Mouse (Mus musculus) MEL (cell line): ENCODE results near the gene Gm20388. TPM values are rescaled to one million over a fixed set of nuclear protein-coding genes. Genes with fewer than 3 reads are reported as not detected.
A peak's percentile ranks its signal among the peaks of the same experiment; 100 is the strongest.

Source experiments
- DNase-seq: peaks from one replicate; pipeline ENCODE4 v3.0.0; 2011; ENCODE audit warnings: low read depth, low spot score
- H3K27ac ChIP-seq: 2 replicates; pipeline ENCODE4 v1.5.1; 2012; ENCODE audit warnings: low read depth, mild to moderate bottlenecking, control low read depth, low read length, moderate library complexity; ENCODE audit not compliant: control insufficient read depth
- H3K27me3 ChIP-seq, 2 experiments: fragments of 150-350 bp in 1 of 2; sonication (generic) in 1 of 2; 2 replicates each; pipeline ENCODE4 v1.6.1; 2012; ENCODE audit warnings: low read length in 2 of 2, mild to moderate bottlenecking in 2 of 2, improper control_type of control experiment in 1 of 2, moderate library complexity in 1 of 2; ENCODE audit not compliant: insufficient read depth in 2 of 2, control insufficient read depth in 1 of 2
- H3K36me3 ChIP-seq, 2 experiments: 2 replicates each; pipeline ENCODE4 v1.6.1; 2012 to 2014; ENCODE audit warnings: low read length in 2 of 2, improper control_type of control experiment in 1 of 2, inconsistent platforms in 1 of 2, mild to moderate bottlenecking in 1 of 2; ENCODE audit not compliant: insufficient read depth in 2 of 2, control insufficient read depth in 1 of 2
- H3K4me1 ChIP-seq, 2 experiments: fragments of 150-350 bp in 1 of 2; sonication (generic) in 1 of 2; 2 replicates each; pipeline ENCODE4 v1.6.1; 2012; ENCODE audit warnings: low read length in 2 of 2, improper control_type of control experiment in 1 of 2, mild to moderate bottlenecking in 1 of 2; ENCODE audit not compliant: insufficient read depth in 2 of 2, control insufficient read depth in 1 of 2
- H3K4me3 ChIP-seq, 2 experiments: fragments of 150-350 bp in 1 of 2; sonication (generic) in 1 of 2; 2 replicates each; pipeline ENCODE4 v1.5.1; 2012; ENCODE audit warnings: low read depth in 2 of 2, low read length in 2 of 2, mild to moderate bottlenecking in 2 of 2, moderate library complexity in 2 of 2, control low read depth in 1 of 2, improper control_type of control experiment in 1 of 2; ENCODE audit not compliant: control insufficient read depth in 1 of 2, insufficient read depth in 1 of 2
- H3K79me2 ChIP-seq: 2 replicates; pipeline ENCODE4 v1.6.1; 2012; ENCODE audit warnings: mild to moderate bottlenecking, low read length, moderate library complexity; ENCODE audit not compliant: control insufficient read depth, poor library complexity, insufficient read depth
- H3K9ac ChIP-seq: 2 replicates; pipeline ENCODE4 v1.6.1; 2012; ENCODE audit warnings: low read depth, mild to moderate bottlenecking, control low read depth, low read length, moderate library complexity; ENCODE audit not compliant: control insufficient read depth, poor library complexity, severe bottlenecking
- H3K9me3 ChIP-seq: fragments of 150-350 bp; sonication (generic); replicated peaks from 2 replicates; pipeline ENCODE4 v1.6.1; 2012; ENCODE audit warnings: mild to moderate bottlenecking, low read length, improper control_type of control experiment, moderate library complexity; ENCODE audit not compliant: insufficient read depth
- CHD1 ChIP-seq: IDR thresholded peaks from 2 replicates; pipeline ENCODE4 v1.6.1; 2012; ENCODE audit warnings: low read depth, mild to moderate bottlenecking, inconsistent platforms, low read length, improper control_type of control experiment
- CTCF ChIP-seq, 3 experiments: IDR thresholded peaks in 2 of 3; conservative IDR thresholded peaks in 1 of 3; 2 replicates each; pipeline ENCODE4 v1.5.1; 2011 to 2012; ENCODE audit warnings: low read length in 3 of 3, low read depth in 2 of 3, mild to moderate bottlenecking in 2 of 3, improper control_type of control experiment in 1 of 3, inconsistent platforms in 1 of 3, mixed read lengths in 1 of 3, moderate library complexity in 1 of 3; ENCODE audit not compliant: control insufficient read depth in 1 of 3, insufficient read depth in 1 of 3, poor library complexity in 1 of 3, severe bottlenecking in 1 of 3
- E2F4 ChIP-seq: IDR thresholded peaks from 2 replicates; pipeline ENCODE4 v1.6.1; 2011; ENCODE audit warnings: low read depth, low read length, improper control_type of control experiment, borderline replicate concordance
- EP300 ChIP-seq, 2 experiments: IDR thresholded peaks; 2 replicates each; pipeline ENCODE4 v1.6.1; 2011; ENCODE audit warnings: improper control_type of control experiment in 2 of 2, low read length in 2 of 2, low read depth in 1 of 2, mild to moderate bottlenecking in 1 of 2
- ETS1 ChIP-seq: IDR thresholded peaks from 2 replicates; pipeline ENCODE4 v1.6.1; 2012; ENCODE audit warnings: low read depth, mild to moderate bottlenecking, inconsistent platforms, low read length, improper control_type of control experiment, moderate library complexity
- GABPA ChIP-seq: IDR thresholded peaks from 2 replicates; pipeline ENCODE4 v1.6.1; 2012; ENCODE audit warnings: low read depth, mild to moderate bottlenecking, inconsistent platforms, low read length, improper control_type of control experiment, moderate library complexity
- GATA1 ChIP-seq: IDR thresholded peaks from 2 replicates; pipeline ENCODE4 v1.6.1; 2011; ENCODE audit warnings: low read depth, low read length, improper control_type of control experiment
- HCFC1 ChIP-seq: IDR thresholded peaks from 2 replicates; pipeline ENCODE4 v1.6.1; 2012; ENCODE audit warnings: low read depth, mild to moderate bottlenecking, inconsistent platforms, low read length, improper control_type of control experiment, moderate library complexity
- MXI1 ChIP-seq: IDR thresholded peaks from 2 replicates; pipeline ENCODE4 v1.6.1; 2011; ENCODE audit warnings: mild to moderate bottlenecking, low read depth, low read length, improper control_type of control experiment
- MYB ChIP-seq: IDR thresholded peaks from 2 replicates; pipeline ENCODE4 v1.6.1; 2011; ENCODE audit warnings: mild to moderate bottlenecking, low read depth, low read length, improper control_type of control experiment
- MYC ChIP-seq: IDR thresholded peaks from 2 replicates; pipeline ENCODE4 v1.6.1; 2011; ENCODE audit warnings: low read depth, mild to moderate bottlenecking, low read length, improper control_type of control experiment, moderate library complexity
- NELFE ChIP-seq: IDR thresholded peaks from 2 replicates; pipeline ENCODE4 v1.6.1; 2011; ENCODE audit warnings: low read depth, low read length, improper control_type of control experiment
- POLR2A ChIP-seq, 2 experiments: IDR thresholded peaks; 2 replicates each; pipeline ENCODE4 v1.6.1; 2011 to 2012; ENCODE audit warnings: low read length in 2 of 2, mild to moderate bottlenecking in 2 of 2, control low read depth in 1 of 2, improper control_type of control experiment in 1 of 2, low read depth in 1 of 2, moderate library complexity in 1 of 2; ENCODE audit not compliant: control insufficient read depth in 1 of 2, insufficient read depth in 1 of 2, poor library complexity in 1 of 2
- POLR2AphosphoS2 ChIP-seq: IDR thresholded peaks from 2 replicates; pipeline ENCODE4 v1.6.1; 2011; ENCODE audit warnings: low read length, improper control_type of control experiment
- POLR2AphosphoS5 ChIP-seq: IDR thresholded peaks from 2 replicates; pipeline ENCODE4 v1.6.1; 2012; ENCODE audit warnings: low read depth, borderline replicate concordance, mild to moderate bottlenecking, inconsistent platforms, low read length, moderate library complexity, mixed read lengths
- RAD21 ChIP-seq: IDR thresholded peaks from 2 replicates; pipeline ENCODE4 v1.6.1; 2011; ENCODE audit warnings: mild to moderate bottlenecking, low read depth, low read length, improper control_type of control experiment
- RCOR1 ChIP-seq: IDR thresholded peaks from 2 replicates; pipeline ENCODE4 v1.6.1; 2012; ENCODE audit warnings: low read depth, mild to moderate bottlenecking, inconsistent platforms, low read length, improper control_type of control experiment
- SIN3A ChIP-seq: IDR thresholded peaks from 2 replicates; pipeline ENCODE4 v1.6.1; 2012; ENCODE audit warnings: low read length, improper control_type of control experiment, inconsistent platforms
- TAL1 ChIP-seq: IDR thresholded peaks from 2 replicates; pipeline ENCODE4 v1.6.1; 2012; ENCODE audit warnings: mild to moderate bottlenecking, inconsistent platforms, low read length, moderate library complexity, mixed read lengths
- TBP ChIP-seq: IDR thresholded peaks from 2 replicates; pipeline ENCODE4 v1.8.0; 2011; ENCODE audit warnings: low read depth, low read length, improper control_type of control experiment
- TCF12 ChIP-seq: IDR thresholded peaks from 2 replicates; pipeline ENCODE4 v1.6.1; 2014; ENCODE audit warnings: low read depth, mild to moderate bottlenecking, inconsistent platforms, low read length, improper control_type of control experiment, moderate library complexity
- UBTF ChIP-seq: IDR thresholded peaks from 2 replicates; pipeline ENCODE4 v1.6.1; 2012; ENCODE audit warnings: low read depth, mild to moderate bottlenecking, inconsistent platforms, low read length, improper control_type of control experiment, moderate library complexity, borderline replicate concordance; ENCODE audit not compliant: insufficient read depth
- USF2 ChIP-seq, 2 experiments: IDR thresholded peaks; 2 replicates each; pipeline ENCODE4 v1.6.1; 2011 to 2012; ENCODE audit warnings: improper control_type of control experiment in 2 of 2, low read length in 2 of 2, borderline replicate concordance in 1 of 2, inconsistent platforms in 1 of 2, low read depth in 1 of 2, mild to moderate bottlenecking in 1 of 2; ENCODE audit not compliant: insufficient read depth in 1 of 2
- ZMIZ1 ChIP-seq: IDR thresholded peaks from 2 replicates; pipeline ENCODE4 v1.6.1; 2012; ENCODE audit warnings: low read depth, mild to moderate bottlenecking, inconsistent platforms, low read length, improper control_type of control experiment, moderate library complexity
- polyA plus RNA-seq, 2 experiments: library from polyadenylated mRNA; stranded (reverse) in 1 of 2; unstranded in 1 of 2; fragments of >175 nt in 1 of 2; fragments of >200 nt in 1 of 2; gene quantifications; 2 replicates each; pipeline versions ENCODE4 v1.2.1 to v1.2.4; 2012; ENCODE audit warnings: low replicate concordance in 2 of 2, low read depth in 1 of 2; ENCODE audit not compliant: insufficient read length in 2 of 2, insufficient read depth in 1 of 2, missing spikeins in 1 of 2
- total RNA-seq: library from RNA; depleted of rRNA; stranded (reverse); fragments of 300-350 nt; gene quantifications from 2 replicates; pipeline ENCODE4 v1.2.3, GENCODE M21; 2012

The Gm20388 gene
- total and polyA plus RNA-seq, 3 experiments: 11.1 to 17.8 TPM; not detected in 1

GRCm38 (mm10) chr8:119917415-119917814, 6.8 kb downstream of the Gm20388 start:
- Histone ChIP-seq H3K36me3 (peaks cover 13 to 69% of the 10 kb centered on the region in 2 experiments), H3K27me3 (no peaks in the 10 kb centered on the region), H3K9me3 (no peaks in the 10 kb centered on the region), H3K27ac (peak overlapping the region; percentile 35; the same call in 1 of the 2 replicates), H3K4me1 (peaks cover 34 to 66% of the 10 kb centered on the region in 2 experiments), H3K79me2 (peaks cover 97% of the 10 kb centered on the region), H3K4me3 (no peak overlapping the region), H3K9ac (no peak overlapping the region)
- no peak for DNase-seq
- TF ChIP-seq EP300 (IDR thresholded peaks at IDR 0.05; ENCODE audit: low read depth in 1 of 2, low read length in 2 of 2): no peak
- no peak for TF ChIP-seq HCFC1
- no peak for TF ChIP-seq E2F4
- no peak for TF ChIP-seq MXI1
- TF ChIP-seq POLR2A (IDR thresholded peaks at IDR 0.05; ENCODE audit: control insufficient read depth in 1 of 2, insufficient read depth in 1 of 2, low read depth in 1 of 2, low read length in 2 of 2, poor library complexity in 1 of 2): no peak
- no peak for TF ChIP-seq NELFE
- no peak for TF ChIP-seq ZMIZ1
- no peak for TF ChIP-seq SIN3A
- TF ChIP-seq POLR2AphosphoS2: no peak
- no peak for TF ChIP-seq GABPA
- no peak for TF ChIP-seq RAD21
- TF ChIP-seq CHD1: no peak
- TF ChIP-seq UBTF: no peak

- Histone ChIP-seq H3K4me3 (no peak overlapping the region), H3K27me3 (no peaks in the 10 kb centered on the region), H3K27ac (no peak overlapping the region), H3K9ac (no peak overlapping the region), H3K9me3 (no peaks in the 10 kb centered on the region), H3K4me1 (peaks cover 29 to 58% of the 10 kb centered on the region in 2 experiments), H3K36me3 (peaks cover 13 to 61% of the 10 kb centered on the region in 2 experiments), H3K79me2 (peaks cover 95% of the 10 kb centered on the region)
- DNase-seq: peak; percentile 46
- no peak for TF ChIP-seq MYC
- TF ChIP-seq TBP: no peak
- TF ChIP-seq SIN3A: peak; percentile 56; the same call in 1 of the 2 replicates
- peak; percentile 60 for TF ChIP-seq ETS1
- TF ChIP-seq GATA1: peak; percentile 75
- 0 out of 2 replicates have a peak, but pooled peaks have one; percentile 31 for TF ChIP-seq RCOR1
- TF ChIP-seq CTCF (IDR thresholded peaks at IDR 0.05 in 2 of 3, conservative IDR thresholded peaks at IDR 0.05 in 1 of 3; ENCODE audit: control insufficient read depth in 1 of 3, insufficient read depth in 1 of 3, low read depth in 2 of 3, low read length in 3 of 3, poor library complexity in 1 of 3, severe bottlenecking in 1 of 3): no peak
- TF ChIP-seq HCFC1: no peak
- peak; percentile 83 for TF ChIP-seq TAL1
- no peak for TF ChIP-seq NELFE
- no peak for TF ChIP-seq POLR2AphosphoS2
- no peak for TF ChIP-seq MYB
- no peak for TF ChIP-seq USF2 (IDR thresholded peaks at IDR 0.05; ENCODE audit: borderline replicate concordance in 1 of 2, insufficient read depth in 1 of 2, low read depth in 1 of 2, low read length in 2 of 2)
- TF ChIP-seq POLR2AphosphoS5: no peak
- 0 out of 2 replicates have a peak, but pooled peaks have one; percentile 5 for TF ChIP-seq MXI1
- peak; percentile 48 to 62 for TF ChIP-seq EP300 (IDR thresholded peaks at IDR 0.05; ENCODE audit: low read depth in 1 of 2, low read length in 2 of 2)
- TF ChIP-seq UBTF: no peak
- TF ChIP-seq TCF12: peak; percentile 84
These were observed 7.5 kb downstream of the Gm20388 start for GRCm38 (mm10) chr8:119918155-119918567.
